Mouse (Mus musculus): ENCODE data around the gene Smim12. TPM values are rescaled to one million over a fixed set of nuclear protein-coding genes. Genes with fewer than 3 reads are reported as not detected.

Gene Smim12
- polyA plus RNA-seq, 1 experiment = 85.9 TPM

DNA sequence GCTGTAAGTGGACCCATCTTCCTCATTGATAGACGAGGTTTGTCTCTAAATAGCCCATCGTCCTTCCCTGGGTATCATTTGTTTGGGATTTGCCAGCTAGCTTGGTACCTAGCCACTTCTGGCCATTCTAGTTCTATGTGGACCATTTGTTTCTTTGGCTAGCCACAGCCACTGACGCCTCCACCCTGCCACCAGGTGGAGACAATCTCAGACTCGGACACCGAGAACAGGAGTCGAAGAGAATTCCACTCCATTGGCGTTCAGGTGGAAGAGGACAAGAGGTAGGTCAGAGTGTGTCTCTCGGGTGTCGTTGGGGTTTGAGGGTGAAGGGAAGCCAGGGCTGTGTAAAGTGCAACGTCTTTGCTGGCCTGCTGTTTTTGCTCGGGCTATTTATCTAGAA is 28.5 kb upstream of the Smim12 start:
- H3K27ac ChIP-seq (ENCODE audit: insufficient read depth, low read length) = no peak overlapping the region
- H3K4me3 ChIP-seq (ENCODE audit: insufficient read depth, low read length) = no peak overlapping the region
- TF ChIP-seq CTCF (IDR thresholded peaks at IDR 0.05; ENCODE audit: extremely low read depth, insufficient read depth, low read length) (0 out of 2 replicates have a peak, but pooled peaks have one; percentile 32), POLR2A (IDR thresholded peaks at IDR 0.05; ENCODE audit: extremely low read depth, insufficient read depth, low read length) (no peak)
- H3K4me1 ChIP-seq (ENCODE audit: control insufficient read depth, insufficient read depth, low read length) = 0 out of 2 replicates have a peak, but pooled peaks cover 2% of the 10 kb centered on the region

DNA sequence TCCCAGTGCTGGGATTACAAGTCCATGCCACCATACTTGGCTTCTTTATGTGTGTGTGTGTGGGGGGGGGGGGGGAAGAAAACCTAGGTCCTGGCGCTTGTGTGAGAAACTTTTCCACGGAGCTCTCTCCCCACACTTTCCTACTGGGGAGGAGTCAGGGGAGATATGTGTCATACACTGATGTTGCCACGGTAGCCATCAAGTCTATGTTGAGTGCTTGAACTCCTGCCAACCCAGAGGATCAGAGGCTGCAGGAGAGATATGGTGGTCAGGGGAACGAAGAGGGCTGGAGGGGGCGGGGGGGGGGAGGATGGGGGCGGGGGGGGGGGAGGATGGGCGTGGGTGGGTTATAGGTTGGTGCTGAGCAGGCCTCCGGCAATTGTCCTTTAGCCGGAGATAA is 27.8 kb upstream of the Smim12 start:
- 0 out of 2 replicates have a peak, but pooled peaks cover 2% of the 10 kb centered on the region for H3K4me1 ChIP-seq (ENCODE audit: control insufficient read depth, insufficient read depth, low read length)
- no peak overlapping the region for H3K27ac ChIP-seq (ENCODE audit: insufficient read depth, low read length)
- TF ChIP-seq POLR2A (IDR thresholded peaks at IDR 0.05; ENCODE audit: extremely low read depth, insufficient read depth, low read length) = no peak
- TF ChIP-seq CTCF (IDR thresholded peaks at IDR 0.05; ENCODE audit: extremely low read depth, insufficient read depth, low read length) = no peak
- H3K4me3 ChIP-seq (ENCODE audit: insufficient read depth, low read length) = no peak overlapping the region

DNA sequence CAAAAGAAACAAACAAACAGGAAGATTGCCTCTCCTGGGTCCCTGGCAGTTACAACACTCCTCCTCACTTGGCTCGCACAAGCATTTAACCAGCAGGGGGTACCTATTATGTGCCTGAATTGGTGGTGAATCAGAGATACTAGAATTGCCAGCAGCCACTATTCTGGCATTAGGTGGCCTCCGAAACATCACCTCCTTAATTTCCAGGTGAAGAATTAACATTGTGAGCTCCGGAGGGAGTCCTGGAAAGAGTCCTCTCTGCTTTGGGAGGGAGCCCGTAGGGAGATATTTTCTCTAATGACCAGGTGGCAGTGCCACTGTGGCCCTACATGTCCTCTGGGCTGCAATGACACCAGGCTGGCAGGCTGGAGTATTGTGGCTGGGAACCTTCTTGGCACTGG is 27.3 kb upstream of the Smim12 start:
- Histone ChIP-seq H3K27ac (ENCODE audit: insufficient read depth, low read length) (no peak overlapping the region), H3K4me1 (ENCODE audit: control insufficient read depth, insufficient read depth, low read length) (no peaks in the 10 kb centered on the region), H3K4me3 (ENCODE audit: insufficient read depth, low read length) (no peak overlapping the region)
- TF ChIP-seq POLR2A (IDR thresholded peaks at IDR 0.05; ENCODE audit: extremely low read depth, insufficient read depth, low read length) = no peak
- no peak for TF ChIP-seq CTCF (IDR thresholded peaks at IDR 0.05; ENCODE audit: extremely low read depth, insufficient read depth, low read length)

DNA sequence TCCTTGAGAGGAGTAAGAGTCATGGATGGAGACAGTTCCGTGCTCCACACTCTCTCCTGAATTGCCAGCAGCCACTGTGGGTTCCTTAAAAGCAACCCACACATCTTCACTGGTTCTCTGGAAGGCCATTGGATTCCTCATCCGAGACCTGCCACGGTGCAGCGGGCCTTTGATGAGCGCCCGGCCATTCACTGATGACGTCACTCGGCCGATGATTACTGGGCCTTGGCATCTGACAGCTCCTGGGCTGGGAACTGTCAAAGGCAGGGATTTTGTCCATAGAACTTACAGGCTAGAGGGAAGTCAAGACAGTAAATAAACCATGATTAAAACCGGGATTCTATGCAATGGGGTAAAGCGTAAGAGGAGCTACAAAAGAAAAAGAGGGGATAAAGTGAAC is 26.5 kb upstream of the Smim12 start:
- H3K4me1 ChIP-seq (ENCODE audit: control insufficient read depth, insufficient read depth, low read length) = no peaks in the 10 kb centered on the region
- no peak for TF ChIP-seq CTCF (IDR thresholded peaks at IDR 0.05; ENCODE audit: extremely low read depth, insufficient read depth, low read length)
- H3K27ac ChIP-seq (ENCODE audit: insufficient read depth, low read length) = no peak overlapping the region
- H3K4me3 ChIP-seq (ENCODE audit: insufficient read depth, low read length) = no peak overlapping the region

DNA sequence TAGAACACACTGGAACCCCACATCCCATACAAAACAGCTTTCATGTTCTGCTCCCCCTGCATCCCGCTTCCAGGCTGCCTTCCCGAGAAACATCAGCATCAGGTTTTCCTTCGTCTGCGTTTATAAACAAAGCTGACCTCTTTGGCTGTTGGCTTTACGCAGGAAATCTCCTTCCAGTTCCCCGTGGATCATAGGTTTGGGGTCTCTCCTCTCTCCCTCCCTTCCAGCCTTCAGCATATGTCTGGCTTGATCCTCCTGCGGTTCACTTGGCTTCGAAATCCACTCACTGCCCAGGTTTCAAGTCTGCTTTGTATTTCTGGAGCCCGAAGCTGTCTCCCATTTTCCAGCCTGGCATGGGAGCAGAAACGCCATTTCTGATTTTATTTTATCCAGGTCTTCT is 20.3 kb upstream of the Smim12 start:
- Histone ChIP-seq H3K4me3 (ENCODE audit: insufficient read depth, low read length) (no peak overlapping the region), H3K27ac (ENCODE audit: insufficient read depth, low read length) (no peak overlapping the region), H3K4me1 (ENCODE audit: control insufficient read depth, insufficient read depth, low read length) (peaks cover 1% of the 10 kb centered on the region; the same call in 1 of the 2 replicates)
- TF ChIP-seq POLR2A (IDR thresholded peaks at IDR 0.05; ENCODE audit: extremely low read depth, insufficient read depth, low read length) (no peak), CTCF (IDR thresholded peaks at IDR 0.05; ENCODE audit: extremely low read depth, insufficient read depth, low read length) (no peak)

DNA sequence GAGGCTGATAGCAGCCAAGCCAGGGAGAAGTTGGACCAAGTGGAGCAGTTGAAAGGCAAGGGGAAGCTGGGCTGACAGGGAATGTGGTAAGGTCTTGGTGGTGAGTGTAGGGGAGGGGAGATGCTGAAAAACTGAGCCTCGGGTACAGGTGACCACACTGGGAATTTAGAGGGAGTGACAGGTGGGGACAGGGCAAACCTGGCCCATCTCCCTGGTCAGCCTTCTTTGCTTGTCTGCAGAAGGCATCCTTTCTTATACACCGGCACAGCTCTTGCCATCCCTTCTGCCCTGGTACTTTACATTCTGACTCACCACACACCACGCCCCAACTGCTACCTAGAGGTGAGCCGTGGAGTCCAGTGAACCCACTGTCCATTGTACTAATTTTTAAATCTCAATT is 19.8 kb upstream of the Smim12 start:
- TF ChIP-seq POLR2A (IDR thresholded peaks at IDR 0.05; ENCODE audit: extremely low read depth, insufficient read depth, low read length) = no peak
- no peak for TF ChIP-seq CTCF (IDR thresholded peaks at IDR 0.05; ENCODE audit: extremely low read depth, insufficient read depth, low read length)
- H3K4me3 ChIP-seq (ENCODE audit: insufficient read depth, low read length) = no peak overlapping the region
- H3K27ac ChIP-seq (ENCODE audit: insufficient read depth, low read length) = no peak overlapping the region
- H3K4me1 ChIP-seq (ENCODE audit: control insufficient read depth, insufficient read depth, low read length) = peaks cover 1% of the 10 kb centered on the region; the same call in 1 of the 2 replicates

DNA sequence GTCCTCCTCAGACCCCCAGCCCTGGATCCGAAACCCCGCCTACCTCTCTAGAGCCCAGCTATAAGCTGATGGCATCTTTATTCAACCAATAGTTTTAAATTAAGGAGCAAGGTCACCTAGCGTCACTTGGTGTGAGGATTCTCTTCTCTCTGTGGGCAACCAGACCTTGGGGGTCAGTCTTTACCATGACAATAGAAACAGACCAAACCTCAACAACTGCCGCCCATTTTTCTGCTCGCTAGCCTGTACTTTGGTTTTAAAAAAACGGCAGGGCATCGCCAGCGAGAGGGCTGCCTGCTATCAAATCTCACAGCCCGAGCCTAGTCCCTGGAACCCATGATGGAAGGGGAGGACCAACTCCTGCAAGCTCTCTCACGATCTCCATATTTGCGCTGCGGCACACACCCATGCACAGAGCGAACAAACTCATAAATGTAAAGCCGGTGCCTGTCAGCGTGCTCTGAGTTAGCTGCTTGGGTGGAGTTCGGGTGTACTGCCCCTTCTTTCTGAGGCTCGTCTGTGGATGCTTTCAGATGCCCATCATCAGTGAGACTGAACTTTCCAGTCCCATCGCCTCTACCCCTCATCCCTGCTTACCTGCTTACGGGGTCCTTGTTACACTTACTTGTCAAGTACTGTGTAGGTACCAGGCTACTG is 19.0 kb upstream of the Smim12 start:
- Histone ChIP-seq H3K4me3 (ENCODE audit: insufficient read depth, low read length) (no peak overlapping the region), H3K4me1 (ENCODE audit: control insufficient read depth, insufficient read depth, low read length) (peaks cover 1% of the 10 kb centered on the region; the same call in 1 of the 2 replicates), H3K27ac (ENCODE audit: insufficient read depth, low read length) (no peak overlapping the region)
- no peak for TF ChIP-seq CTCF (IDR thresholded peaks at IDR 0.05; ENCODE audit: extremely low read depth, insufficient read depth, low read length)
- TF ChIP-seq POLR2A (IDR thresholded peaks at IDR 0.05; ENCODE audit: extremely low read depth, insufficient read depth, low read length) = no peak

DNA sequence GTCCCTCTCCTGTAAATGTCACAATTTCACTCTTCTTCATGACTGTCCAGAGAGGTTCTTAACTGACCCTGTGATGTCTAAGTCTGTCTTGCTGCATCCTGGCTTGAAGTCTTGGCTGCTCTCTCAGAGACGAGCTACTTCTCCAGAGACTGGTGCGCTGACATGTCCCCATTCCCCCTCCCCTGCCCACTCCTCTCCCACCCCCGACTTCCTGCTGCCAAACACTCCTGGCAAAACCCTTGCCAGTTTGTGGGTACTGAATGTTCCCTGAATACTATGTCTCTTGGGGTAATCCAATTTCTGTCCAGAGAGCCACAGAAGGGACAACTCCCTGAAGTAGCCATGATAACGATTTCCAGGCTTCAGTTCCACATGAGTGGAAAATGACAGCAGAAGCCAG is 17.5 kb upstream of the Smim12 start:
- TF ChIP-seq POLR2A (IDR thresholded peaks at IDR 0.05; ENCODE audit: extremely low read depth, insufficient read depth, low read length) (no peak), CTCF (IDR thresholded peaks at IDR 0.05; ENCODE audit: extremely low read depth, insufficient read depth, low read length) (no peak)
- H3K4me3 ChIP-seq (ENCODE audit: insufficient read depth, low read length) = no peak overlapping the region

DNA sequence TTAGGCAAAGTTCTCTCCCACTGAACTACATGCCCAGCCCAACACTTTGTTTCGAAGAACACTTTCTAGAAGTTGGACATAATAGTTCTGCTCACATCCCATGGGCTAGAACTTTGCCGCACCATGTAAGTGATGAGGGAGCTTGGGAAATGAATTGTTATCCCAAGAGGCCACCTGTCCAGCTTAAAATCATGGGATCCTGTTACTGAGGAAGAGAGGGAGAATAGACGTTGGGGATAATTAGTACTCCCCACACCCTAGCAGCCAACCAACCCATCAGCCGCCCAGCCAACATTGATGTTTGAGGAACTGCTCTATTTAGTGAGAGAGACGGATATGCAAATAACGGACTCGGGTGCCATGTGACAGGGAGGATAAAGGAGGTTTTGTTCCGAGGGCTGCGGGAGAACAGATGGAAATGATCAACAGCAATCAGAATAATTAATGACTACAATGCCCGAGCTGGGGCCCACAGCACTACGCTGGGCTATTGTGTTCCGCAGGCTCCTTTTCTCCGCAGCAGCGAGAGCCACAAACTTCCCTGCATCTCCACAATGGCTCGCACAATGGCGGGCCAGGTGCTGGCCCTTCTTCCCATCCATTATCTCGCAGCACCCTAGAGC is 16.4 kb upstream of the Smim12 start:
- Histone ChIP-seq H3K4me1 (ENCODE audit: control insufficient read depth, insufficient read depth, low read length) (peaks cover 7% of the 10 kb centered on the region), H3K4me3 (ENCODE audit: insufficient read depth, low read length) (no peak overlapping the region), H3K27ac (ENCODE audit: insufficient read depth, low read length) (no peak overlapping the region)
- TF ChIP-seq POLR2A (IDR thresholded peaks at IDR 0.05; ENCODE audit: extremely low read depth, insufficient read depth, low read length) (no peak), CTCF (IDR thresholded peaks at IDR 0.05; ENCODE audit: extremely low read depth, insufficient read depth, low read length) (no peak)

More for the DNA sequence above, 17.5 kb upstream of the Smim12 start:
- Histone ChIP-seq H3K4me1 (ENCODE audit: control insufficient read depth, insufficient read depth, low read length) (peaks cover 1% of the 10 kb centered on the region; the same call in 1 of the 2 replicates), H3K27ac (ENCODE audit: insufficient read depth, low read length) (no peak overlapping the region)

DNA sequence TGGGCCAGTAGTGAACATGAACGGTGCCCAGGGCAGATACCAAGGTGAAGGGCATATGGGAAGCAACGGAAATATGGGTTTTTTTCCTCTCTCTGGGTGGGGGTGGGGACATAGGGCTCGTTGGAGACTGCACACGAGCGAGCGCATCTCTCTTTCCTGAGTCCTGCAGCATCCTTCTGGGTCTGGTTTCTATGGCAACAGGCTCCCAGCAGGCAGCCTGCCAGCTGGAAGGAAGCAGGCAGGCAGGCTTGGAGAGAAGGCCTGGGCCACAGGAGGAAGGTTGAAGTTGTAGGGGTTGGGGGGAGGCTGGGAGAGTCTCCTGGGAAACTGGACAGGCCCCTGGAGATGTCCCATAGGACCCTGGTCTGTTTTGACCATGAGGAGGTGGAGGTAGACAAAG is 11.6 kb upstream of the Smim12 start:
- peak overlapping the region; percentile 43; the same call in 1 of the 2 replicates for H3K27ac ChIP-seq (ENCODE audit: insufficient read depth, low read length)
- H3K4me1 ChIP-seq (ENCODE audit: control insufficient read depth, insufficient read depth, low read length) = peaks cover 6% of the 10 kb centered on the region
- no peak overlapping the region for H3K4me3 ChIP-seq (ENCODE audit: insufficient read depth, low read length)
- no peak for TF ChIP-seq POLR2A (IDR thresholded peaks at IDR 0.05; ENCODE audit: extremely low read depth, insufficient read depth, low read length)
- TF ChIP-seq CTCF (IDR thresholded peaks at IDR 0.05; ENCODE audit: extremely low read depth, insufficient read depth, low read length) = no peak

Measured in cortical plate, adult 2 months (tissue).